Mouse (Mus musculus) kidney, adult 2 months (tissue): ENCODE data around the gene Pmepa1. TPM values are rescaled to one million over a fixed set of nuclear protein-coding genes. Genes with fewer than 3 reads are reported as not detected.

ENCODE experiments used
- DNase-seq: peaks from one replicate; pipeline ENCODE4 v3.0.0; 2021
- H3K27ac ChIP-seq: fragments of 200-500 bp; 2 replicates; pipeline ENCODE4 v1.5.1; 2012; ENCODE audit warnings: low read depth, low read length, control low read depth, inconsistent platforms; ENCODE audit not compliant: insufficient read depth
- H3K27me3 ChIP-seq: fragments of 200-500 bp; replicated peaks from 2 replicates; pipeline ENCODE4 v1.6.1; 2012; ENCODE audit warnings: mild to moderate bottlenecking, moderate library complexity, low read length, inconsistent platforms; ENCODE audit not compliant: control insufficient read depth, insufficient read depth
- H3K36me3 ChIP-seq: fragments of 200-500 bp; 2 replicates; pipeline ENCODE4 v1.6.1; 2012; ENCODE audit warnings: mild to moderate bottlenecking, moderate library complexity, low read length, inconsistent platforms; ENCODE audit not compliant: control insufficient read depth, insufficient read depth
- H3K4me1 ChIP-seq: fragments of 200-500 bp; 2 replicates; pipeline ENCODE4 v1.6.1; 2011; ENCODE audit warnings: low read length; ENCODE audit not compliant: control insufficient read depth, insufficient read depth
- H3K4me3 ChIP-seq: fragments of 200-500 bp; 2 replicates; pipeline ENCODE4 v1.5.1; 2011; ENCODE audit warnings: mild to moderate bottlenecking, low read depth, low read length, control low read depth; ENCODE audit not compliant: insufficient read depth
- CTCF ChIP-seq: fragments of 200-500 bp; conservative IDR thresholded peaks from 2 replicates; pipeline ENCODE4 v1.5.1; 2011; ENCODE audit warnings: low read depth, mild to moderate bottlenecking, control low read depth, low read length, moderate library complexity, mixed read lengths; ENCODE audit not compliant: insufficient read depth, insufficient read length
- POLR2A ChIP-seq: fragments of 200-500 bp; IDR thresholded peaks from one replicate; pipeline ENCODE4 v1.6.1; 2011; ENCODE audit warnings: low read depth, low read length, control low read depth
- WGBS: fragments of 180-500 bp; shearing (Covaris S2); methylation state at CpG from one replicate; pipeline ENCODE4 v1.1.7; 2018; 5-methylcytosine and 5-hydroxymethylcytosine counted together
- polyA plus RNA-seq: library from polyadenylated mRNA; depleted of rRNA; stranded (reverse); fragments of >200 nt; gene quantifications from 2 replicates; pipeline ENCODE4 v1.2.3, GENCODE M21; 2012

The Pmepa1 gene
- polyA plus RNA-seq, 1 experiment: 35.6 TPM

GRCm38 (mm10) chr2:173223496-173223895, 52.8 kb downstream of the Pmepa1 start:
- H3K27me3 ChIP-seq: no peaks in the 10 kb centered on the region
- no peak overlapping the region for H3K27ac ChIP-seq
- TF ChIP-seq CTCF (no peak), POLR2A (no peak)
- DNase-seq: no peak
- 51% methylated on average over 3 of the region's 3 CpGs for WGBS
- H3K4me3 ChIP-seq: no peak overlapping the region
- H3K4me1 ChIP-seq: no peaks in the 10 kb centered on the region
- H3K36me3 ChIP-seq: no peaks in the 10 kb centered on the region

GRCm38 (mm10) chr2:173220754-173221153, 55.6 kb downstream of the Pmepa1 start:
- DNase-seq: no peak
- no peaks in the 10 kb centered on the region for H3K36me3 ChIP-seq
- 94% methylated on average over 9 of the region's 9 CpGs for WGBS
- no peaks in the 10 kb centered on the region for H3K27me3 ChIP-seq
- H3K27ac ChIP-seq: no peak overlapping the region
- TF ChIP-seq POLR2A: no peak
- no peak for TF ChIP-seq CTCF
- H3K4me1 ChIP-seq: no peaks in the 10 kb centered on the region
- H3K4me3 ChIP-seq: no peak overlapping the region

DNA sequence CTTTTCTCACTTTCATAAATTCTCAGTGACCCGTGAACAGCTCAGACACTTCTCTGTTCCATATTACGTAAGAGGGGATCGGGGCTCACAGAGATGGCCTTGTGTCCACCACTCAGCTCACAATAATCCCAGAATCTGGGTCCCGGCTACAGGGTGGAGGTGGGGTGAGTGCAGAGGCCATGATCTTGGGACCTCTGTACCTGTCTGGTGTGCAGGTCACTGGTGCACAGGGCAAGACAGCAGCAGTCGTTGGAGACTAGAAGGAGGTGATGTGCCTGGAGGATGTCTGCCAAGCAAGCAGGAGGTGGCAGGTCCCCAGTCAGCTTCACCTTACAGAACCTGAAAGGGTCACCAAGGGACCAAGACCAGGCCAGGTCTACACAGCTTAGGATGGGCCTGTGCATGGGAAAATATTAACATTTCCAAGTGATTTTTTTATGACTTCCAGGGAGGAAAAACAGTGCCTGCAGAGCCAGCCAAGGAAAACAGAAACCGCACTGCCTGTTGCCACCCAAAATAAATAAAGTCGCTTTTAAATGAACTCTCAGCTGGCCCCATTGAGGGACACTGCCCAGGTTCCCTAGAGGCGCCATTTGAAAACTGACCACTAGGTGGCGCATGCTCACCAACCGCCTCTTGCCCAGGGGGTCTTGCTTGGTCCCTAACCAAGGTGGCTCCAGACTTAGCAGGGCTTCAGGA, 56.9 kb downstream of the Pmepa1 start:
- no peaks in the 10 kb centered on the region for H3K27me3 ChIP-seq
- no peak for TF ChIP-seq POLR2A
- TF ChIP-seq CTCF: peak; percentile 71
- no peaks in the 10 kb centered on the region for H3K36me3 ChIP-seq
- DNase-seq: peak; percentile 68
- WGBS: 33% methylated on average over 10 of the region's 10 CpGs
- H3K27ac ChIP-seq: peak overlapping the region; percentile 41; the same call in 1 of the 2 replicates
- H3K4me3 ChIP-seq: no peak overlapping the region
- no peaks in the 10 kb centered on the region for H3K4me1 ChIP-seq

DNA sequence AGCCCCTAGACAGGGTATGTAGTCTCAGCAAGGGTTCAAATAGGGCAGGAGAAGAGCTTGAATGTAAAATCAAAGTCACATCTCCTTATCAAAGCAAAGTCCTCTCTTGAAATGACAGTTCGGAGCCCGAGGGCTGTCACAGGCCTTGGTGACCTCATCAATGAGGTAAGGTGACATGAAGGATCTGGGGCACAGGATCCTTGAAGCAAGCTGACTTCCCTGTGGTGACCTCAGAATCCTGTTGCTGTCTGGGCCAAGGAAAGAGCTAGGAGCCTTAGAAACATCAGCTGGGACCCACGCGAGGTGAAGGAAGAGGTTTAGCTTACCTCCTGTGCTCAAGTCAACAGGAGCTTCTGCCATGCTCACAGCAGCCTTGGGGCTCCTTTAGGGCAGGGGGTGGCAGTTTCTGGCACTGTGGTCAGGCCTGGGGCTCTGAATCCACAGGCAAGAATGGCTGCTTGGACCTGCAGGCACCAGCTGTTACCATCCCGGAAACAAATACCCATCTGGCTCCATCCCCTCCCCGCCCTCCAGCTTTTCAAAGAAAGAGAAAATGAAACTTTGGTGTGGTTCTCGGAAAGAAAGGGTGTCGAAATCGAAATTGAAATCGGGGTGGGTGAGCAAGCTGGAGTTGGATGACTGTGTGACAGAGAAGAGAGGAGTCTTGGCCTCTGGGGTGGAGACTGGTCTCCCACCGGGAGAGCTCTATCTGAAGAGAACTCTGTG, 57.8 kb downstream of the Pmepa1 start, which contains the start of gene Zbp1:
Gene Zbp1, minus strand, starts transcription at position 508 of the 726 bp plus-strand sequence.
- Histone ChIP-seq H3K36me3 (no peaks in the 10 kb centered on the region), H3K27ac (peak within 1 kb of the TSS; percentile 41; the same call in 1 of the 2 replicates), H3K4me3 (peak within 1 kb of the TSS; percentile 44; the same call in 1 of the 2 replicates), H3K4me1 (no peaks in the 10 kb centered on the region), H3K27me3 (no peaks in the 10 kb centered on the region)
- no peak for TF ChIP-seq POLR2A
- no peak for TF ChIP-seq CTCF
- 71% methylated on average over 11 of the region's 11 CpGs for WGBS
- DNase-seq: peak; percentile 40

DNA sequence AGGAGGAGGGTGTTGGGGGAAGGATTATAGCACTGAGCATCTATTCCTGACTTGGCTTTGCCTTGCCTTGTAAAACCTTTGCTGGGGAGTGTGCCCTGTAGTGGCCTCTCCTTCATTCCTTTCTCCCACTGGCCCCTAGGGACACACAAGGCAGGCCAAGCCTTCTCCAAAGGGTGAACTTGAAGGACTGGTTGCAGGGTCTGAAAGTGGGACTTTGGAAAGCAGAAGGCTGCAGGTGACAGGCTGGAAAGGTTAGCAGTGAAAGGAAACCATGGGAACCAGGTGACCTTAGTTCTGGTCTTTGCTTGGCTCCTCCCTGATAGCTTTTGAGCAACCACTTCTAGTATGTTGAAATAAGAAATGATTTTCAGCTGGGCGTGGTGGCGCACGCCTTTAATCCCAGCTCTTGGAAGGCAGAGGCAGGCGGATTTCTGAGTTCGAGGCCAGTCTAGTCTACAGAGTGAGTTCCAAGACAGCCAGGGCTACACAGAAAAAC, 58.5 kb downstream of the Pmepa1 start:
- WGBS: 93% methylated on average over 5 of the region's 5 CpGs
- DNase-seq: no peak
- Histone ChIP-seq H3K4me3 (no peak overlapping the region), H3K4me1 (no peaks in the 10 kb centered on the region), H3K27ac (no peak overlapping the region), H3K27me3 (no peaks in the 10 kb centered on the region), H3K36me3 (no peaks in the 10 kb centered on the region)
- TF ChIP-seq POLR2A (no peak), CTCF (no peak)

- Histone ChIP-seq H3K4me1 (no peaks in the 10 kb centered on the region), H3K36me3 (no peaks in the 10 kb centered on the region), H3K4me3 (no peak overlapping the region), H3K27me3 (no peaks in the 10 kb centered on the region), H3K27ac (no peak overlapping the region)
- no peak for DNase-seq
- 84% methylated on average over 3 of the region's 3 CpGs for WGBS
- TF ChIP-seq POLR2A (no peak), CTCF (no peak)
These were observed 59.1 kb downstream of the Pmepa1 start for GRCm38 (mm10) chr2:173217246-173217645.

- Histone ChIP-seq H3K36me3 (no peaks in the 10 kb centered on the region), H3K4me1 (no peaks in the 10 kb centered on the region), H3K27me3 (no peaks in the 10 kb centered on the region), H3K27ac (no peak overlapping the region), H3K4me3 (no peak overlapping the region)
- no peak for TF ChIP-seq POLR2A
- no peak for TF ChIP-seq CTCF
- no peak for DNase-seq
- 91% methylated on average over 7 of the region's 7 CpGs for WGBS
These were observed 59.5 kb downstream of the Pmepa1 start for GRCm38 (mm10) chr2:173216840-173217239.
